Mouse (Mus musculus) megakaryocyte, embryonic 14.5 days (primary cell): Measurements from ENCODE around the gene Nt5dc2.

Experiments
- FLI1 ChIP-seq: IDR thresholded peaks from 2 replicates; pipeline ENCODE4 v1.6.1; 2012; ENCODE audit warnings: low read length, inconsistent platforms, mixed read lengths
- GATA1 ChIP-seq: IDR thresholded peaks from 3 replicates; pipeline ENCODE4 v1.6.1; 2012; ENCODE audit warnings: mixed read lengths, low read length, inconsistent platforms, borderline replicate concordance

- TF ChIP-seq FLI1 (no peak), GATA1 (no peak)
Measured at GRCm38 (mm10) chr14:31110613-31111012, 20.2 kb upstream of the Nt5dc2 start.
